Mouse (Mus musculus): ENCODE data around the gene Fcgrt. TPM values are rescaled to one million over a fixed set of nuclear protein-coding genes. Genes with fewer than 3 reads are reported as not detected.
A peak's percentile ranks its signal among the peaks of the same experiment; 100 is the strongest.

The Fcgrt gene
- polyA plus RNA-seq, 1 experiment from 2014 or later = 29.2 TPM

DNA sequence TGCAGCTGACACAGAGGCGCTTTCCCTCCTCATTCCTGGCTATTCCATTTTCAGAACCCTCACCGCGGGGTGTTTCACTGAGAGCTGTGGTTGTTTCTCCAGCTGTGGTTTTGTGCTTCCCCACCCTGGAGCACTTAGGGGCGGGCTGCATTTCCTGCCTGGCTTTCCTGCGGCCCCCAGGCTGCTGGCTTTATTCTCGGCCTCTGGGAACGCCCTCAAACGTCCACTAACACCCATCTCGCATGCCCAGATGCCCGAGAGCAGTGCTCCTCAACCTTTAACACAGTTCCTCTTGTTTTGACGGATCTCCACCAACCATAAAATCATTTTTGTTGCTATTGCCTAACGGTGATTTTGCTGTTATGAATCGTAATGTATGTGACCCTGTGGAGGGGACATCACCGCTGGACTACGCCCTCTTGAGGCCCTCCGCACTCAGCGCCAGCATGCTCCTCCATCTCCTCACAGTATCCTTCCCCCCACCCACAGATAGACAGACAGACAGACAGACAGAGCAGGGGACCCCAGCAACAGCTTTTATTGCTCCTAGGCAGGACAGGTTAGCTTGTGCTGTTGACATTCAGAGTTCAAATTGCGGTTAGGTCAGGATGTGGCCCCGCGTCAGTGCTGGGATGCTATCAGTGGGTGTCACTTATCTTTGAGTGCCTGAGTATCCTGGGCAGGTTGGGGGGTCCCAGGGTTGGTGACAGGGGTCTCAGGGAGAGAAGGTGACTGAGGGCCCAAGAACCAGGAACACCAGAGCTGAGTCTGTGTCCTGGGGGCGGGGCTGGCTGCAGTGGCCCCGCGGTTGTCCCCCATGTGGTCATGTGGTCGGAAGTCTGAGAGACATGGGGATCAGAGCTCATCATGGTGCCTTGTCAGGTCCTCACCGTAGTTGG lies 21.0 kb downstream of the Fcgrt start:
- peaks cover 17% of the 10 kb centered on the region for H3K36me3 ChIP-seq
- peak overlapping the region; percentile 67 for H3K27ac ChIP-seq
- DNase-seq (no peak), ATAC-seq (ENCODE audit: low read depth) (peak; percentile 29)
- WGBS (ENCODE audit: insufficient replicate concordance) = 13% methylated on average over 25 of the region's 25 CpGs
- H3K9ac ChIP-seq = peak overlapping the region; percentile 53
- peak overlapping the region; percentile 63 for H3K4me2 ChIP-seq
- H3K9me3 ChIP-seq (replicated peaks) = no peaks in the 10 kb centered on the region
- H3K27me3 ChIP-seq = no peaks in the 10 kb centered on the region
- peaks cover 36% of the 10 kb centered on the region for H3K4me1 ChIP-seq (replicated peaks)
- peak overlapping the region; percentile 42 for H3K4me3 ChIP-seq (replicated peaks)

DNA sequence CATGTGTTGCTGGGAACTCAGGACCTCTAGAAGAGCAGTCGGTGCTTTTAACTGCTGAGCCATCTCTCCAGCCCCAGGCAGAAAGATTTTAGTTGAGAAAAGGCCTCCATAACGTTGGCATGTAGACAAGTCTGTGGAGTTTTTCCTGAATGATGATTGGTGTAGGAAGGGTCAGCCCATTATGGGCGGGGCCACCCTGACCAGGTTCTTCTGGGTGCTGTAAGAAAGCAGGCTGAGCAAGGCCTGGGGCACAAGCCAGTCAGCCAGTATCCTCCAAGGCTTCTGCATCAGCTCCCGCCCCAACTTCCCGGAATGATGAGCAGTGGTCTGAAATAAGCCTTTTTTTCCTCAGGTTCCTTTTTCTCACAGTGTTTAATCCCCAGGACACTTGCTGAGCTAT lies 22.6 kb downstream of the Fcgrt start:
- H3K36me3 ChIP-seq = peaks cover 24% of the 10 kb centered on the region
- ATAC-seq (ENCODE audit: low read depth) (no peak), DNase-seq (no peak)
- H3K9me3 ChIP-seq (replicated peaks) = no peaks in the 10 kb centered on the region
- no peak overlapping the region for H3K9ac ChIP-seq
- H3K27ac ChIP-seq = no peak overlapping the region
- 51% methylated on average over 5 of the region's 5 CpGs for WGBS (ENCODE audit: insufficient replicate concordance)
- H3K4me2 ChIP-seq = no peak overlapping the region
- H3K4me3 ChIP-seq (replicated peaks) = no peak overlapping the region
- H3K4me1 ChIP-seq (replicated peaks) = peaks cover 36% of the 10 kb centered on the region
- no peaks in the 10 kb centered on the region for H3K27me3 ChIP-seq

- WGBS (ENCODE audit: insufficient replicate concordance) = 2% methylated on average over 10 of the region's 10 CpGs
- H3K27me3 ChIP-seq = no peaks in the 10 kb centered on the region
- H3K4me2 ChIP-seq = no peak overlapping the region
- H3K27ac ChIP-seq = no peak overlapping the region
- H3K4me1 ChIP-seq (replicated peaks) = peaks cover 46% of the 10 kb centered on the region
- H3K9me3 ChIP-seq (replicated peaks) = no peaks in the 10 kb centered on the region
- H3K4me3 ChIP-seq (replicated peaks) = no peak overlapping the region
- peak; percentile 76 for DNase-seq
- H3K9ac ChIP-seq = no peak overlapping the region
- peaks cover 33% of the 10 kb centered on the region for H3K36me3 ChIP-seq
- no peak for ATAC-seq (ENCODE audit: low read depth)
These were observed 23.8 kb downstream of the Fcgrt start for GRCm38 (mm10) chr7:45079856-45080255.

GRCm38 (mm10) chr7:45078513-45078912 lies 25.1 kb downstream of the Fcgrt start:
- Histone ChIP-seq H3K4me1 (replicated peaks) (peaks cover 53% of the 10 kb centered on the region), H3K27me3 (no peaks in the 10 kb centered on the region), H3K4me3 (replicated peaks) (no peak overlapping the region), H3K9ac (no peak overlapping the region), H3K27ac (no peak overlapping the region), H3K4me2 (no peak overlapping the region), H3K9me3 (replicated peaks) (no peaks in the 10 kb centered on the region), H3K36me3 (peaks cover 46% of the 10 kb centered on the region)
- DNase-seq (peak; percentile 60), ATAC-seq (ENCODE audit: low read depth) (no peak)
- 19% methylated on average over 9 of the region's 9 CpGs for WGBS (ENCODE audit: insufficient replicate concordance)

DNA sequence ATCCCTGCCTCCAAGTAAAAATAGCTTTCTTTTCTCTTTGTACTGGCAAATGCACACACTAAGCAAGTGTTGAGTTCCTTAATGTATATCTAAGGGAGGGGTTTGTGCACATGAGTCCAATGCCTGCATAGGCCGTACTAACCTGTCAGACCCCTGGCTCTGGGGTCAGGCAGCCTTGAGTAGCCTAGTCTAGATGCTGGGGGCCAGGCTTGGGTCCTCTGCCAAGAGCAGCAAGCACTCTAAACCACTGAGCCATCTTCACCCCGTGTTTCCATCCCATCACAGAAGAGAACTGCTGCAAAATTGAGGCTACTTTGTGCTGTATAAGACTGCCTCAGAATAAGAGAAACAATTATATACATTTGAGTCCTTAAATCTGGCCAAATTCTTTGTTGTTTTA lies 25.8 kb downstream of the Fcgrt start:
- H3K9ac ChIP-seq = no peak overlapping the region
- WGBS (ENCODE audit: insufficient replicate concordance) = 92% methylated on average over 2 of the region's 2 CpGs
- no peak for DNase-seq
- no peaks in the 10 kb centered on the region for H3K9me3 ChIP-seq (replicated peaks)
- H3K27ac ChIP-seq = no peak overlapping the region
- no peak for ATAC-seq (ENCODE audit: low read depth)
- H3K4me2 ChIP-seq = no peak overlapping the region
- peaks cover 51% of the 10 kb centered on the region for H3K4me1 ChIP-seq (replicated peaks)
- H3K27me3 ChIP-seq = no peaks in the 10 kb centered on the region
- H3K4me3 ChIP-seq (replicated peaks) = no peak overlapping the region
- peaks cover 45% of the 10 kb centered on the region for H3K36me3 ChIP-seq

- H3K36me3 ChIP-seq = peaks cover 45% of the 10 kb centered on the region
These were observed 26.3 kb downstream of the Fcgrt start for GRCm38 (mm10) chr7:45077322-45077721.

GRCm38 (mm10) chr7:45076501-45076900 lies 27.1 kb downstream of the Fcgrt start:
- H3K27ac ChIP-seq = no peak overlapping the region
- H3K4me3 ChIP-seq (replicated peaks) = no peak overlapping the region
- peaks cover 45% of the 10 kb centered on the region for H3K36me3 ChIP-seq
- H3K9me3 ChIP-seq (replicated peaks) = no peaks in the 10 kb centered on the region
- H3K4me2 ChIP-seq = no peak overlapping the region
- ATAC-seq (ENCODE audit: low read depth) = no peak
- WGBS (ENCODE audit: insufficient replicate concordance) = 86% methylated on average over 30 of the region's 30 CpGs
- H3K27me3 ChIP-seq = no peaks in the 10 kb centered on the region
- no peak overlapping the region for H3K9ac ChIP-seq
- H3K4me1 ChIP-seq (replicated peaks) = peaks cover 40% of the 10 kb centered on the region
- DNase-seq = no peak

More at GRCm38 (mm10) chr7:45077322-45077721, 26.3 kb downstream of the Fcgrt start:
- 85% methylated on average over 14 of the region's 14 CpGs for WGBS (ENCODE audit: insufficient replicate concordance)
- ATAC-seq (ENCODE audit: low read depth) (no peak), DNase-seq (no peak)
- H3K27ac ChIP-seq = no peak overlapping the region
- H3K9ac ChIP-seq = no peak overlapping the region
- H3K27me3 ChIP-seq = no peaks in the 10 kb centered on the region
- peaks cover 48% of the 10 kb centered on the region for H3K4me1 ChIP-seq (replicated peaks)
- H3K4me3 ChIP-seq (replicated peaks) = no peak overlapping the region
- H3K9me3 ChIP-seq (replicated peaks) = no peaks in the 10 kb centered on the region
- no peak overlapping the region for H3K4me2 ChIP-seq

GRCm38 (mm10) chr7:45075405-45075804 lies 28.2 kb downstream of the Fcgrt start:
- no peak overlapping the region for H3K4me2 ChIP-seq
- 67% methylated on average over 4 of the region's 4 CpGs for WGBS (ENCODE audit: insufficient replicate concordance)
- peaks cover 31% of the 10 kb centered on the region for H3K4me1 ChIP-seq (replicated peaks)
- no peak for DNase-seq
- peaks cover 45% of the 10 kb centered on the region for H3K36me3 ChIP-seq
- no peak overlapping the region; the same call in 1 of the 2 replicates for H3K27ac ChIP-seq
- no peaks in the 10 kb centered on the region for H3K27me3 ChIP-seq
- H3K9me3 ChIP-seq (replicated peaks) = no peaks in the 10 kb centered on the region
- H3K9ac ChIP-seq = 0 out of 2 replicates have a peak overlapping the region, but pooled peaks have one; percentile 15
- ATAC-seq (ENCODE audit: low read depth) = 0 out of 2 replicates have a peak, but pooled peaks have one; percentile 8
- H3K4me3 ChIP-seq (replicated peaks) = no peak overlapping the region

DNA sequence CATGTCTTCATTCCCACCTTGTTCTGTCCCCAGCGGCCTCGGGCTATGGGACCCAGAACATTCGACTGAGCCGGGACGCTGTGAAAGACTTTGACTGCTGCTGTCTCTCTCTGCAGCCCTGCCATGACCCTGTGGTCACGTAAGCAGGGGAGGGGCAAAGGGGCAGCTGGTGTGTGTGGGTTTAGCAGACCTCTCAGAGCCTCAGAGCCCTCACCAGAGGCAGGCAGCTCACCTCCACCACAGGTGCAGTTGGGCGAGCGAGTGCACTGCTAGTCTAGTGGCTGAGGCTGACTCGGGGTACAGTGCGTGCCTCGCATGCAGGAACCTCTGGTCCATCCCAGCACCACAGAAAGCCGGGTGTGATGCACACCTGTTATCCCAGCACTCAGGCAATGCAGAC lies 29.7 kb downstream of the Fcgrt start:
- H3K4me3 ChIP-seq (replicated peaks) = no peak overlapping the region
- H3K27ac ChIP-seq = no peak overlapping the region
- no peak overlapping the region for H3K9ac ChIP-seq
- H3K27me3 ChIP-seq = no peaks in the 10 kb centered on the region
- peaks cover 27% of the 10 kb centered on the region for H3K4me1 ChIP-seq (replicated peaks)
- peaks cover 45% of the 10 kb centered on the region for H3K36me3 ChIP-seq
- DNase-seq (no peak), ATAC-seq (ENCODE audit: low read depth) (no peak)
- H3K4me2 ChIP-seq = no peak overlapping the region
- 82% methylated on average over 12 of the region's 12 CpGs for WGBS (ENCODE audit: insufficient replicate concordance)
- H3K9me3 ChIP-seq (replicated peaks) = no peaks in the 10 kb centered on the region

- Histone ChIP-seq H3K4me1 (replicated peaks) (peaks cover 31% of the 10 kb centered on the region), H3K4me3 (replicated peaks) (no peak overlapping the region), H3K27ac (no peak overlapping the region), H3K4me2 (no peak overlapping the region), H3K27me3 (no peaks in the 10 kb centered on the region), H3K36me3 (peaks cover 45% of the 10 kb centered on the region), H3K9ac (0 out of 2 replicates have a peak overlapping the region, but pooled peaks have one; percentile 22), H3K9me3 (replicated peaks) (no peaks in the 10 kb centered on the region)
- ATAC-seq (ENCODE audit: low read depth) = no peak
- WGBS (ENCODE audit: insufficient replicate concordance) = 50% methylated on average over 7 of the region's 7 CpGs
- no peak for DNase-seq
These were observed 30.4 kb downstream of the Fcgrt start for GRCm38 (mm10) chr7:45073171-45073707.

GRCm38 (mm10) chr7:45072230-45072629 lies 31.4 kb downstream of the Fcgrt start:
- DNase-seq (no peak), ATAC-seq (ENCODE audit: low read depth) (no peak)
- Histone ChIP-seq H3K27me3 (no peaks in the 10 kb centered on the region), H3K4me1 (replicated peaks) (peaks cover 37% of the 10 kb centered on the region), H3K4me2 (no peak overlapping the region), H3K4me3 (replicated peaks) (no peak overlapping the region), H3K27ac (no peak overlapping the region), H3K9ac (no peak overlapping the region), H3K36me3 (peaks cover 41% of the 10 kb centered on the region), H3K9me3 (replicated peaks) (no peaks in the 10 kb centered on the region)
- 72% methylated on average over 2 of the region's 2 CpGs for WGBS (ENCODE audit: insufficient replicate concordance)
